Mouse (Mus musculus) lung, adult 2 months (tissue): ENCODE measurements around the gene Gm19684.

ENCODE experiments used
- CTCF ChIP-seq: fragments of 200-500 bp; IDR thresholded peaks from 2 replicates; pipeline ENCODE4 v1.5.1; 2011; ENCODE audit warnings: mild to moderate bottlenecking, low read length, control low read depth; ENCODE audit not compliant: insufficient read depth
- POLR2A ChIP-seq: fragments of 200-500 bp; IDR thresholded peaks from 2 replicates; pipeline ENCODE4 v1.6.1; 2011; ENCODE audit warnings: low read depth, mild to moderate bottlenecking, control low read depth, low read length, borderline replicate concordance; ENCODE audit errors: extremely low read depth

DNA sequence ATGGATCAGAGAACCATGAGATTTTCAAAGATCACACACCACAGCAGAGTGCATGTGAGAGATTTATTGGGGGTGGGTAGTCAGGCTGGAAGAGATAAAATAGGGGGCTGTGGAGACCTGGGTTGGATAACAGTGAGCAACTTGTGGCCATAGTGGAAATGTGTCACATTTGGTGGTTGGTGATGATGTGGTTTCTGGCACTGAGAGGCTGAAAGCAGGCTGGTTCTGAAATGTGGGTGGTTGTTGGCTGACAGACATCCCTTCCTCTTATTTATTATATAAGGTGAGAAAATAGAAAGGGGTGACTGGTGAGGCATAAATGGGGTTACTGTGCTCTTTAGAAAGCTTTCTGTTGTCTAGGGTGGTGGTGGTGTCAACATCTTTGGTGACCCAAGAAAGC lies 48.3 kb downstream of the Gm19684 start:
- TF ChIP-seq CTCF: no peak
- TF ChIP-seq POLR2A: no peak
